Mouse (Mus musculus) stomach, postnatal 0 days (tissue): Measurements from ENCODE around the gene Gm28845. TPM values are rescaled to one million over a fixed set of nuclear protein-coding genes. Genes with fewer than 3 reads are reported as not detected.
"Not testable (repeated sequence)": the region's sequence is repeated elsewhere in the genome, so short reads cannot be mapped to it uniquely, and the experiment has no call there.

Source experiments
- ATAC-seq: fragments of 200-750 bp; cut with Nextera tagmentation; 2 replicates; pipeline ENCODE4 v1.8.0; 2017; ENCODE audit not compliant: low FRiP score, low TSS enrichment
- DNase-seq: peaks from one replicate; pipeline ENCODE4 v3.0.0-alpha.2; 2016; ENCODE audit warnings: low spot score
- H3K27ac ChIP-seq: fragments of 300-500 bp; sonication (generic); replicated peaks from 2 replicates; pipeline ENCODE4 v1.5.1; 2014; ENCODE audit warnings: mild to moderate bottlenecking, control low read depth
- H3K27me3 ChIP-seq: fragments of 300-500 bp; sonication (generic); 2 replicates; pipeline ENCODE4 v1.6.1; 2014; ENCODE audit warnings: low read length; ENCODE audit not compliant: control insufficient read depth, insufficient read depth
- H3K36me3 ChIP-seq: fragments of 300-500 bp; sonication (generic); 2 replicates; pipeline ENCODE4 v1.6.1; 2014; ENCODE audit warnings: low read length, mixed read lengths; ENCODE audit not compliant: control insufficient read depth, insufficient read depth
- H3K4me1 ChIP-seq: fragments of 300-500 bp; sonication (generic); replicated peaks from 2 replicates; pipeline ENCODE4 v1.6.1; 2014; ENCODE audit warnings: antibody characterized with exemption; ENCODE audit not compliant: control insufficient read depth, insufficient read depth
- H3K4me2 ChIP-seq: fragments of 300-500 bp; sonication (generic); replicated peaks from 2 replicates; pipeline ENCODE4 v1.6.1; 2014; ENCODE audit warnings: low read depth, mild to moderate bottlenecking, control low read depth, moderate library complexity
- H3K4me3 ChIP-seq: fragments of 300-500 bp; sonication (generic); 2 replicates; pipeline ENCODE4 v1.5.1; 2014; ENCODE audit warnings: low read depth, low read length, control low read depth
- H3K9ac ChIP-seq: fragments of 300-500 bp; sonication (generic); 2 replicates; pipeline ENCODE4 v1.6.1; 2014; ENCODE audit warnings: mild to moderate bottlenecking, low read length, control low read depth, mixed read lengths
- H3K9me3 ChIP-seq: fragments of 300-500 bp; sonication (generic); 2 replicates; pipeline ENCODE4 v1.6.1; 2016; ENCODE audit warnings: low read length; ENCODE audit not compliant: control insufficient read depth
- CTCF ChIP-seq: IDR thresholded peaks from 2 replicates; pipeline ENCODE4 v1.5.1; 2016; ENCODE audit warnings: antibody characterized with exemption, low read depth, mild to moderate bottlenecking, moderate library complexity
- EP300 ChIP-seq: optimal IDR thresholded peaks from 2 replicates; pipeline ENCODE3; 2016; ENCODE audit warnings: antibody characterized with exemption
- WGBS: fragments of 180-500 bp; shearing (Covaris S2); extraction: QIAGEN DNeasy Blood & Tissue Kit; methylation state at CpG from one replicate; pipeline ENCODE4 v1.1.7; 2014; 5-methylcytosine and 5-hydroxymethylcytosine counted together
- polyA plus RNA-seq: library from polyadenylated mRNA; unstranded; fragments of >200 nt; fragmentation: Nextera tagmentation; extraction: Ambion mirVana; gene quantifications from 2 replicates; pipeline ENCODE4 v1.2.1, GENCODE M21; 2015

Gm28845 gene
- polyA plus RNA-seq, 1 experiment from 2014 or later: not detected

GRCm38 (mm10) chr1:65073589-65073988 is 45.8 kb downstream of the Gm28845 start, which contains the start of gene Crygc:
Gene Crygc, minus strand, starts transcription at chr1:65073689.
- DNase-seq: no peak
- H3K4me1 ChIP-seq: no peaks in the 10 kb centered on the region
- no peak within 1 kb of the TSS for H3K4me3 ChIP-seq
- H3K4me2 ChIP-seq: no peak within 1 kb of the TSS
- H3K9ac ChIP-seq: no peak within 1 kb of the TSS
- WGBS: 69% methylated on average over 6 of the region's 6 CpGs
- no peak within 1 kb of the TSS for H3K27ac ChIP-seq
- no peaks in the 10 kb centered on the region for H3K27me3 ChIP-seq
- no peaks in the 10 kb centered on the region for H3K36me3 ChIP-seq
- no peak for TF ChIP-seq CTCF
- no peak for TF ChIP-seq EP300
- H3K9me3 ChIP-seq: no peaks in the 10 kb centered on the region
- ATAC-seq: no peak

- H3K9ac ChIP-seq: no peak overlapping the region
- no peak for ATAC-seq
- TF ChIP-seq EP300: no peak
- no peak for TF ChIP-seq CTCF
Measured at GRCm38 (mm10) chr1:65067842-65068241, 51.5 kb downstream of the Gm28845 start.

GRCm38 (mm10) chr1:65064201-65064600 is 55.2 kb downstream of the Gm28845 start:
- no peaks in the 10 kb centered on the region for H3K36me3 ChIP-seq
- H3K27me3 ChIP-seq: no peaks in the 10 kb centered on the region
- no peak overlapping the region for H3K4me2 ChIP-seq
- no peak overlapping the region for H3K9ac ChIP-seq
- H3K4me3 ChIP-seq: no peak overlapping the region
- WGBS: 79% methylated on average over 15 of the region's 15 CpGs
- no peak overlapping the region for H3K27ac ChIP-seq
- no peaks in the 10 kb centered on the region for H3K4me1 ChIP-seq
- H3K9me3 ChIP-seq: no peaks in the 10 kb centered on the region
- ATAC-seq (no peak), DNase-seq (no peak)
- TF ChIP-seq EP300 (no peak), CTCF (no peak)

More at GRCm38 (mm10) chr1:65067842-65068241, 51.5 kb downstream of the Gm28845 start:
- no peak for DNase-seq
- H3K9me3 ChIP-seq: no peaks in the 10 kb centered on the region
- no peaks in the 10 kb centered on the region for H3K27me3 ChIP-seq
- no peak overlapping the region for H3K4me2 ChIP-seq
- no peaks in the 10 kb centered on the region for H3K4me1 ChIP-seq
- no peak overlapping the region for H3K4me3 ChIP-seq
- no peak overlapping the region for H3K27ac ChIP-seq
- H3K36me3 ChIP-seq: no peaks in the 10 kb centered on the region

- H3K4me3 ChIP-seq: no peak within 1 kb of the TSS
- DNase-seq (no peak), ATAC-seq (no peak)
- no peak within 1 kb of the TSS for H3K9ac ChIP-seq
- no peaks in the 10 kb centered on the region for H3K27me3 ChIP-seq
- no peak within 1 kb of the TSS for H3K4me2 ChIP-seq
- no peaks in the 10 kb centered on the region for H3K9me3 ChIP-seq
- H3K36me3 ChIP-seq: no peaks in the 10 kb centered on the region
- WGBS: 88% methylated on average over 8 of the region's 8 CpGs
- no peak for TF ChIP-seq CTCF
- TF ChIP-seq EP300: no peak
- no peaks in the 10 kb centered on the region for H3K4me1 ChIP-seq
- no peak within 1 kb of the TSS for H3K27ac ChIP-seq
Measured at GRCm38 (mm10) chr1:65063352-65063751, 56.0 kb downstream of the Gm28845 start, which contains the start of gene Crygd. Gene Crygd, minus strand, starts transcription at chr1:65063452.

GRCm38 (mm10) chr1:65052140-65052539 is 67.2 kb downstream of the Gm28845 start:
- ATAC-seq (no peak), DNase-seq (no peak)
- no peak overlapping the region for H3K4me2 ChIP-seq

GRCm38 (mm10) chr1:65051696-65052095 is 67.7 kb downstream of the Gm28845 start:
- Histone ChIP-seq H3K27me3 (no peaks in the 10 kb centered on the region), H3K4me2 (no peak overlapping the region), H3K36me3 (no peaks in the 10 kb centered on the region), H3K27ac (no peak overlapping the region), H3K9me3 (no peaks in the 10 kb centered on the region), H3K9ac (no peak overlapping the region), H3K4me1 (no peaks in the 10 kb centered on the region), H3K4me3 (no peak overlapping the region)
- no peak for TF ChIP-seq EP300
- TF ChIP-seq CTCF: no peak
- 59% methylated on average over 7 of the region's 7 CpGs for WGBS
- DNase-seq: no peak
- no peak for ATAC-seq

More at GRCm38 (mm10) chr1:65052140-65052539, 67.2 kb downstream of the Gm28845 start:
- WGBS: 34% methylated on average over 2 of the region's 2 CpGs
- TF ChIP-seq CTCF (no peak), EP300 (no peak)
- Histone ChIP-seq H3K9me3 (no peaks in the 10 kb centered on the region), H3K4me3 (no peak overlapping the region), H3K36me3 (no peaks in the 10 kb centered on the region), H3K27ac (no peak overlapping the region), H3K4me1 (no peaks in the 10 kb centered on the region), H3K27me3 (no peaks in the 10 kb centered on the region), H3K9ac (no peak overlapping the region)

GRCm38 (mm10) chr1:65050952-65051351 is 68.4 kb downstream of the Gm28845 start, which contains the start of gene Cryge:
Gene Cryge, minus strand, starts transcription at chr1:65051149.
- H3K4me3 ChIP-seq, DNase-seq, H3K9me3 ChIP-seq, H3K27me3 ChIP-seq, H3K4me1 ChIP-seq, ATAC-seq, H3K4me2 ChIP-seq, H3K36me3 ChIP-seq, H3K27ac ChIP-seq, H3K9ac ChIP-seq: not testable (repeated sequence)
- WGBS: 42% methylated on average over 9 of the region's 12 CpGs
